Mouse (Mus musculus): ENCODE data around the gene Lrrc73. TPM values are rescaled to one million over a fixed set of nuclear protein-coding genes. Genes with fewer than 3 reads are reported as not detected.

Gene Lrrc73
- 5.3 and 6.6 TPM in 2 replicates for total RNA-seq (2021)
- long read RNA-seq, partial matches to known transcripts: 0 of 1 reads
- long read RNA-seq, other reads (novel, unspliced or antisense): 1 of 1 reads

DNA sequence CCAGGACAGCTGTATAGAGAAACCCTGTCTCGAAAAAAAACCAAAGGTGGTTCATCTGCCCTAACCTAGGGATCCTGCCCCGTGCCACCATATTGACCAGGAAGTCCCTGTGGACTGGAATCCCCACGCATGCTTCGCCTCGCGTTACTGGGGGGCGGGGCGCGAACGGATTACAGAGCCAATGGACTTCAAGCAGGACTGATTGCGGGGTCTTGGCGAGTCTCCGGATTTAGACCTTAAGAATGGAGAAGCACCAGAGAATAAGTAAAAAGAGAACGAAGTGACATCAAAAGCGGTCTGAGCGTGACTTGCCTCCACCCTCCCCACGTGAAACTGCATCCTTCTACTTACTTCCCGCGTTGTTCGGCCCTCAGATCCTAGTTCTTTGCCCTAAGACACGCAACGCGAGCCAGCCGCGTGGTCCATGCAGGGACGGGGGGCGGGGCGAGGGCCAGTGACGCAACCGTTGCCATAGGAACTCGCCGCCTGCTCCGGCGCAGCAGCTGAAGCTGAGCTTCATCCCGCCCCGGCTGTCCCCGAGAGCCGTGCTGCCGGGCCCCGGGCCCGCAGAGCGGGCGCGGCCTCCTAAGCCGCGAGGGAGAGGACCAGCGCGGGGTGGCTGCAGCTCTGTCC lies at the start of gene Lrrc73:
Gene Lrrc73 (plus strand): TSS at position 80 of the 633 bp plus-strand sequence.
- peak; percentile 97 for DNase-seq

DNA sequence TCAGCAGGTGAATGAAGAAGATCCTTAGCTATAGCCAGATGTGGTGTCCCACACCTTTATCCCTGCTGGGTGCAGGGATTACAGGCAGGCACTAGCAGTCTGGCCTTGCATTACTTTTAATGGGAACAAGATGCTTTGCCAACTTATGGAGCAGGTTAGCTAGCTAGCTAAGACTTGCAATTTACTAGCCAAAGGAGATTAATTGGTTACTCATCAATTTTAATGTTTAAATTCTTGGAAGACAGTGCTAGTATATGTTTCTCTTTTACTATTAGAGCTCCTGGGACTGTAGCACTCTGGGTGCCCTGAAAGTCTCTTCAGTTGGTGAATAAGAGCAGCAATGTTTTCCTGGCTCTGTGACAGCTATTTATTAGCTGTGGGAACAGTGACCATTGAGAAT lies 46.7 kb upstream of the Lrrc73 start:
- DNase-seq: no peak

DNA sequence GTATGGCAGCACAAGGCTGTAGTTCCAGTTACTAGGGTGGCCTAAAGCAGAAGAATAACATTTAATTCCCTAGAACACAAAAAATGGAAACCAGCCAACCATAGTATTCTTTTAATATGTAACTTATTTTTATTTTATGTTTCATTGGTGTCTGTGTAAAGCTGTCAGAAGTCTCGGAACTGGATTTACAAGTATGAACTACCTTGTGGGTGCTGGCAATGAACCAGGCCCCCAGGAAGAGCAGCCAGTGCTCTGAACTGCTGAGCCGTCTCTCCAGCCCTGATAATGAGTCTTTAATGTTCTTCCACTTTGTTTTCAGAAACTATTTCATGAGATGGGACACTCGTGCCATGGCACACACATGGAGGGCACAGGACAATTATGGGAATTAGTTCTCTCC lies 42.8 kb upstream of the Lrrc73 start:
- DNase-seq: no peak

DNA sequence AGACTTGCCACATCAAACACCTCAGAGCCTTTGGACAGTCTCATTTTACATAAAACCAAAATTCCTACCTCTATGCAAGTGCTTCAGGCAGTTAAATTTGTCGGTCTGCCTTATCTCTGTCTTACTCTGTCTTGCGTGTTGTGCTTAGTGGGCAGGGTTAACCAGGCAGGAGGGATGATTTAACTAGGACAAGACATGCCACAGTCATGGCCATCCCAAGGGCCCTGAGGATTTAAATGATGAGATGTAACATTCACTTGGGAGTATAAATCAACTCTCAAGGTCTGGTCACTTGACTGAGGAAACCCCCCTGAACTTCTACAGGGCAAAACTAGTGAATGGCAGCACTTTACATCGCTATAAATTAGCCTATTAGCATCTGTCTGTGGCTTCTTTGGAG lies 31.7 kb upstream of the Lrrc73 start:
- no peak for DNase-seq

DNA sequence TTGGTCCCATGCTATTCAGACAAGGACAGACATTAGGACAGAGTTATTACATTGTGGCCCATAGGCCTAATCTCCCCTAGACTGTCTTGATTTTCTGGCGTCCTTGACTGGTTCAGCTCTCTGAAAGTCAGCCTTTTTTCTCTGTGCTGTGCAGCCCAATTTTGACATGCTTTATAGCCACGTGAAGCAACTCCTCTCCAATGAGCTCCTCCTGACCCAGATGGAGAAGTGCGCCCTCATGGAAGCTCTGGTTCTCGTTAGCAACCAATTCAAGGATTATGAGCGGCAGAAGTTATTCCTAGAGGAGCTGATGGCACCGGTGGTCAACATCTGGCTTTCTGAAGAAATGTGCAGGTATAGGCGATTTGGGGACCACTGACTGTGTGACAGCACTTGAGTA lies 25.8 kb upstream of the Lrrc73 start:
- DNase-seq: no peak

DNA sequence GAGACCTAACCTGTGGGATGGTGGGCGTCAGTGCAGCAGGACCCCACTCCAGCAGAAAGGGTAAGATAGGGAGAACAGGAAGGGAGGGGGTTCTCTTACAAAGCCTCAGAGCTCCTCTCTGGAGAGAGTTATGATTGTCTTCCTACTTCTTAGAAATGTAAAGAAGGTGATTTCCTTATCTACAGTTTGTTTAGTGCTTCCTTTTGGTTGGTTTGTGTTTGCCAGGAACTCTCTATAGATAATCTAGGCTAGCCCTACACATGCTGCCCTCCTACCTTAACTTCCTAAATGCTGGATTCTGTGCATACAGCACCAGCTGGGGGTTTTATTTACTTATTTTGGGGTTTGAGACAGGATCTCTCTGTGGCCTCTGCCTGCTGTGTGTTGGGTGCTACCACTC lies 17.3 kb upstream of the Lrrc73 start:
- no peak for DNase-seq

DNA sequence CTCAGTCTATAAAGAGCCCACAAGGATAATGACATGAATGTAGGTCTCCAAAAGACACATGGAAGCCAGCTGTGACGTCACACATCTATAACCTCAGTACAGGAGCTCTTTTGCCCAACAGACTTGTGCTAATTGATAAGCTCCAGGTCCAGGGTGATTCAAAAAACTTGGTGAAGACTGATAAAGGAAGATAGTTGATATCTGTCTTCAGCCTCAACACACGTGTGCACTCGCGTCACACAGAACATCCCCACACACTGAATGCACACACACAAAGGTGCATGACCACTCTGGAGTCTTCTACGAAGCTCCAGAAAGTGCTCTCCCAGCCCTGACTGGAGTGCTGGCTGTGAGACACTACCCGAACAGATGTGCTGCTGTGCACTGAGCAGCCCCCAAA lies 16.3 kb upstream of the Lrrc73 start:
- no peak for DNase-seq

DNA sequence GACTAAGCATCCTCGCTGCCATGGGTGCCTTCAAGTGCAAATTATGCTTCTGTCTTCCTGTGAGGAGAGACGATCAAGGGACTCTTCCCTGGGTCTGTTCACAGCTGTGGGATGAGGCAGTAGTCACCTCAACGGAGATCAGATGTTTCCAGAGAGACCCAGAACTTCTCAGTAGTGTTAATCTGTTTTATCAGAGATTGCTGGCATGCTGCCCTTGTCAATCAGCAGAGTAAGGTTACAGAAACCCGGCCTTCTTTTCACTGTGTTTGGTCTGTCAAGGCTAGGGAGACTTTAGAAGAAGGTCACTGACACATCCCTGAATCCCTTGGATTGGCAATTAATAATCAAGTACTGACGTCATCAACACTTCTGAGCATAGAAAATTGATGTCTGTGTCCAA lies 15.9 kb upstream of the Lrrc73 start:
- DNase-seq: no peak

DNA sequence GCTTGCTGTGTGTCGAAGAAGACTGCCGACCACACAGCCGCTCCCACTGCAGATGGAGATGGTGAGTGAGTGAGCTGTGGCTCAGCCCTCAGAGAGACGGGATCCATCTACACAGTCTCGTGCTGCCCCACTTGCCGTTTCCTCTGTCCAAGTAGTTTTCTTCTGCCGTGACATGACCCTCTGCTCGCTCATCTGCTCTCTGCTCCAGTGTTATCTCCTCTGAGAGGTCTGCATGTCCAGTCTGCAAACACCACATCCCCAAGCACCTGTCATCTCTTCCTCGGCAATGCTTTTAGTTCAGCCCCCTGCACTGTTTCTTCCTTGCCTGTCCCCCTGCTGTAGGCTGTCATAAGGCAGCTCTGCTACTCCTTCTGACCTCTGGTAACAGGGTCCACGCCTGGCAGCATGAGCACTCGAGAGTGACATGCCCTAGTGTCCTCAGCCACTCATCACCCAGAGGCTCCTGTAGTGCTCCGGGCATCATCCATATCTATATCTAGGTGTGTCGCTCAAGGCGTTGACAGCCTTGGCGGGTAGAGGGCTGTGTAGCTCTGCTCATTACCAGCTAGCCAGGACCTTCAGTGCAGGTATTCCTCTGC lies 13.7 kb upstream of the Lrrc73 start:
- no peak for DNase-seq

DNA sequence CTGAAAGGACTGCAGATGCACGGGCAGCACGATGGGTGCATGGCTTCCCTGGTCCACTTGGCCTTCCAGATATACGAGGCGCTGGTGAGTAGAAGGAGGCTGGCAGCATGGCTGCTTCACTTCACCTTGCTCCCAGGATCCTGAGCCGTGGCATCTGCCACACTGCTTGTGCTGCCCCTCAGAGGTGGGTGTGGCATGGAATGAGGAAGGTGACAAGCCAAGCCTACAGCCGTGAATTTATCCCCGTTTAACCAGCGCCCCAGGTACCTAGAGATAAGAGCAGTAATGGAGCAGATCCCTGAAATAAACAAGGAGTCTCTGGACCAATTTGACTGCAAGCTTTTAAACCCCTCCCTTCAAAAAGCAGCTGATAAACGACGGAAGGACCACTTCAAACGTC lies 11.9 kb upstream of the Lrrc73 start:
- DNase-seq: no peak

DNA sequence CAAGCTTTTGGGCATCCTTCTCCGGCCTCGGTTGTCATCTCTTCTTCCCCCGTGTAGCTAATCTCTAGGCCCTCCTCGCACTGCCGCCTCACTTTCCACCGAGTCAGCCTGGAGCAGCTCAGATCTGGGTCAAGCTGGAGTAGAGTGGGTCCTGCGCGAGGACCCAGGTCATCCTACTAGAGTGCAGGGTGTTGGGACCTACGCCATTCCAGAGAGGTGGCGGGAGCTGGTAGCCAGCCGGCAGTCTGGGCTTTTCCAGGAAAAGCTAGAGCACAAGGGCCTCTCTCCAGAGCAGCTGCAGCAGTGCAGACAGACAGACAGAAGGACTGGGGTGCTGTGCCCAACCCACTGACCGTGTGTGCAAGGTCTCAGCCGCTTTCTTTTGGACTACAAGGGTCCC lies 11.1 kb upstream of the Lrrc73 start:
- no peak for DNase-seq

DNA sequence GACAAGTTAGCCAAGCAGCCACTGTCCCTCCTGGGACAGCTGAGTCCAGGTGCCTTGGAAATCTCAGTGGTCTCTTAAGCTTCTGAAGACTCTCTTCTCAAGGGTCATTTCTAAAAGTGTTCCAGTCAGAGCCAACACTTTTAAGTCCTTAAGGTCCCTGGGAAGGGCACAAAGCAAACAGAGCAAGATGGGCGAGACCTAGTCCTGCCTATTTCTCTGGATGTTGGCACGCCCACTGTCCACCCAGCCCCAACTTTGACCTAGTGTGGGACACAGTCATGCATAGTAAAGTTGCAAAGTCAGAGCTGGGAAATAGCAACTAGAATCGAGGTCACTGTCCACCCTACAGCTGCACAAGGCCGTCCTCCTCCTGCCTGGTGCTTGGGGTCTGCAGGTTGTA lies 10.3 kb upstream of the Lrrc73 start:
- no peak for DNase-seq

DNA sequence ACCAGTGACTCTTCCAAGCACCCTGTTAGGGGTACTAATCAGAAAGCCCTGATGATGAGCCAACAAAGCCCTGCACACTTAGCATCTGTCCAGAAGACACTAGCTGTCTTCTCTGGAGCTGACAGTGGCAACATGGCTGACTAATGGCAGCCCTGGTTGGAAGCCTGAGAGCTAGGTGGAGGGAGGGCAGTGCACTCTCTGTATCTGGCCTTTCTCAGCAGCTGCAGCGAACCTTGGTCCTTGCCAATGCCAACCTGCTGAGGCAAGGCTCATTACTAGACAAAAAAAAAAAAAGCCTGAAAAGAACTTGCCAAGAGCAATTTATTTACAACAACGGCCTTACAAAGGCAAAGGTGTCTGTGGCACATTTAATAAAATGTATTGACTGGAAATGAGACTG lies 9.7 kb upstream of the Lrrc73 start:
- DNase-seq: no peak

DNA sequence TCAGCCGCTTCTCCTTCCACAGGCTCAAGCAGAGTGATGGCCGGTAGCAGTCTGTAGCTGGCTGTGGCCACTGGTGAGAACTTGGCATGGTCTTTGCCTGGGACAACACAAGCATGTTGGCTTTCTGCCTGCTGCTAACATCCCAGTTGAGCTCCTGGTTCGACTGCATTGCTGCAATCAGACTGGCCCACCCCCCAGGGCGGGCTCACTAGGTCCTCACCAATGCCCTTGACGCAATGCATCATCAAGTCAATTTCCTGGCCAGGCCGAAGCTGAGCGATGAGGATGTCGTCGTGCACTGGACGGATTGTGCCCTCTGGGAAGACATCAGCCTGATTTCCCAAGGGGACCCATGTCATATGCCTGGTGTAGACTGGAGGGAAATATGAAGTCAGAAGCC lies 8.8 kb upstream of the Lrrc73 start:
- DNase-seq: peak; percentile 82

DNA sequence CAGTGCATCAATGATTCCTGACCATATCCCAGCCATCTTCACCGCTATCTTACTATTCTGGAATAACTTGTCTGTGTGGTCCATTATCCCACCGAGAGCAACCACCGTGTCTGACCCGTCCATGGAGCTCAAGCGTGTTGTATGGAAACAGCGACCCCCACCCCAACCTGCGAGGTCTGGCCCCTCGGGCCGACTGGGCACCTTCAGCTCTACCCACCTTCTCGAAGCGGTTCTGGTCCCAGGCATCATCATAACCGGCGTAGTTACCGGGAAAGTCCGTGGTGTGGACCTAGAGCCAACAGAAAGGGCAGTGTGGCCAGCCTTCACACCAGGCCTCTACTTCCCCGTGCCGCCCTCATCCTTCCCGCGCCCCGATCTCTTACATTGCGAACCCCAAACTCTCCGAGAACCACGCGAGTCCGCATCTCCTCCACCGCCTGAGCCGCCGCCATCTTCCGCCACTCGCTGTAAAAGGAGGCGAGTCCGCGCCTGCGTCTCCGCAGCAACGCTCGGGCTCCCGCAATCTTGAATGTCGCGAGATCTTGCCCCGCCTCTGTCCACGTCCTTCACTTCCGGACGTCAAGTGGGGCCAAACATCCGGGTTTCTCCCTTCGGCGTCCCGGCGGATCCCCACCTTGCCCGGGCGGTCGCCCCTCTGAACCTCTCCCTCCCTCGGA lies 5.7 kb upstream of the Lrrc73 start, which contains the start of the genes Polr1c and Yipf3:
Gene Polr1c (minus strand): TSS at position 543 of the 677 bp plus-strand sequence.
Gene Yipf3 (plus strand): TSS at position 569 of the 677 bp plus-strand sequence.
- peak; percentile 95 for DNase-seq

DNA sequence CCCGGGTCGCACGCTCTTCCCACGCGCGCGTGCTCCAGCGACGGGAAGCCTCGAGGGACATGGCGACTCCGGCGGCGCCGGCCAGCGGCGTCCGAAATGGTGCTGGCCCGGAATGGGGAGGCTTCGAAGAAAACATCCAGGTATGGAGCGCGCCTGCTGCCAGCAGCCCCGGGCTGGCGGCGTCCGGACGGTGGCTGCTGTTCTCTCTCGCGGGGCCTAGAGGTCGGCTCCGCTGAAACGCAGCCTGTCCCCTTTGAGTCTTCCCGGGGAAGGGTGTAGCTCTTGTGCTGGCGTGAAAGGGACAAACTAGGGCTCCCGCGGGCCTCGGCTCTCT lies 5.2 kb upstream of the Lrrc73 start:
- DNase-seq: no peak

DNA sequence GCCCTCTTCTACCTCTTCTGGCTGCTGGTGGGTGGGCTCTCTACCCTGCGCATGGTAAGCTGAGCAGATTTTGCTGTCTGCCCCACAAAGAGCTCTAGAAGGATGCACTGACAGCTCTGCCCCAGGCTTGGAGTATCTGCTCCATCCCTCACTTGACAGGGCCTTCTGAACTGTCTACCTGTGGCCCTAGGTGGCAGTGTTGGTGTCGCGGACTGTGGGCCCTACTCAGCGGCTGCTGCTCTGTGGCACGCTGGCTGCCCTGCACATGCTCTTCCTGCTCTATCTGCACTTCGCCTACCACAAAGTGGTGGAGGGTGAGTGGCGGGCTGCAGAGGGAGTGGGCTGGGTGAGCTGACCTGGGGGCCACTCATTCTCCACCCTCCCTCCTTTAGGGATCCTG lies 2.2 kb upstream of the Lrrc73 start:
- no peak for DNase-seq

DNA sequence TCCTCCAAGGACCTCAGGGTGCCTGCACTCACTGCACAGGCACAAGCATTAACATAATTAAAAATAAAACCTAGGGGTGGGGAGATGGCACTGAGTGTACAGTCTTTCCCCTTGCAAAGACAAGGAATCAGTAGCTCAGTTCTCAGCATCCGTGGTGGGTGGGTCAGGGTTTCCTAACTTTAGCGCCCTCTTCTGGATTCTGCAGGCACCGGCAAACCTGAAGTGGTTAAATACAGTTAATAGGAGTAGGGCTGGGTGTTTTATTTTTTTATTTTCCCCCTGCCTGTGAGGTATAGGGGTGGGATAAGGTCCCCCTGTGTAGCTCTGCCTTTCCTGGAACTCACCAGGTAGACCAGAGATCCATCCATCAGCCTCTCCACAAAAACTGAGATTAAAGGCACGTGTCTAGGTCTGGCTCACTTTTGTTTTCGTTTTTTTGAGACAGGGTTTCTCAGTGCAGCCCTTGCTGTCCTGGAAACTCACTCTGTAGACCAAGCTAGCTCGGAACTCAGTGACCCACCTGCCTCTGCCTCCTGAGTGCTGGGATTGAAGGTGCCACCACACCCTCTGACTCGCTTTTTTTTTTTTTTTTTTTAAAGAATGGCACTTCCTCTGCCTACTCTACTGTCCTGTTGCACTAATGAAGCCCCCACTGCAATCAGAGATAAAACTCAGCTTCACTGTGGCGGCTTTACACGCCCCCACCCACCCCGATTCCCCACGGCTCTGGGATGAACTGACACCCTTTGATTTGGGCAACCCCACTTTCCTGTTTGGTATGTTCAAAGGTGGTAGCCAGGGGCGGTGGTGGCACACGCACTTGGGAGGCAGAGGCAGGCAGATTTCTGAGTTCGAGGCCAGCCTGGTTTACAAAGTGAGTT lies 520 bp upstream of the Lrrc73 start:
- DNase-seq: no peak

DNA sequence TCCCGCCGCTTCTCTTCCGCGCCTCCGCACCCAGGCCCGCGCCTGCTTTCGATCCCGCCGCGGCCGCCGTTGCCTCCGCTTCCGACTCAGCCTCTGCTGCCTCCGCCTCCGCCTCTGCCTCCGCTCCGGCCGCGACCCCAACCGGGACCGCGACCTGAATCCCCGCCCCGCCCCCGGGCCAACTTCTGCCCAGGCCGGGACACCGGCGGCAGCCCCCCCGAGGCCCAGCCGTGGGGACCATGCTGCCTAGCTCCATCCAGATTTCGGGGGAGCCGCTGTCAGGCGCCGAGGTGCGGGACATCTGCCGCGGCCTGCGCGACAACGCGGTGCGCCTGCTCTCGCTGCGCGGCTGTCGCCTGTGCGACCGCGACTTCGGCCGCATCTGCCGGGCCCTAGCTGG lies 775 bp downstream of the Lrrc73 start:
- DNase-seq: peak; percentile 47

DNA sequence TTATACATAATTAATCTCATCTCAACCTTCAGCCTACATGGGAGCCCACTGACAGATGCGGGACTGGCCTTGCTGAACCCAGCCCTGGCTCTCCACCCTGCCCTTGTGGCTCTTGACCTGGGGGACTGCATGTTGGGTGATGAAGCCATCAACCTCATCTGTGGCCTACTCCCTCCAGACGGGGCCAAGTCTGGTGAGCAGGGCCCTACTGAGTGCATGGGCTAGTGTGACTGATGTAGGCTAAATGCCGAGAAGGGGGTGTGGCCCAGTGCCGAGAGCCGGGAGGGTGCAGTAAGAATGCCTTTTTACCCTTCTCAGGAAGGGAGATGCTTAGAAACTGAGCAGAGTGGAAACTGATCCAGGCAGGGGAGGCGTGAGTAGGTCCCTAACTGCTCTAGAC lies 1.8 kb downstream of the Lrrc73 start:
- DNase-seq: no peak

DNA sequence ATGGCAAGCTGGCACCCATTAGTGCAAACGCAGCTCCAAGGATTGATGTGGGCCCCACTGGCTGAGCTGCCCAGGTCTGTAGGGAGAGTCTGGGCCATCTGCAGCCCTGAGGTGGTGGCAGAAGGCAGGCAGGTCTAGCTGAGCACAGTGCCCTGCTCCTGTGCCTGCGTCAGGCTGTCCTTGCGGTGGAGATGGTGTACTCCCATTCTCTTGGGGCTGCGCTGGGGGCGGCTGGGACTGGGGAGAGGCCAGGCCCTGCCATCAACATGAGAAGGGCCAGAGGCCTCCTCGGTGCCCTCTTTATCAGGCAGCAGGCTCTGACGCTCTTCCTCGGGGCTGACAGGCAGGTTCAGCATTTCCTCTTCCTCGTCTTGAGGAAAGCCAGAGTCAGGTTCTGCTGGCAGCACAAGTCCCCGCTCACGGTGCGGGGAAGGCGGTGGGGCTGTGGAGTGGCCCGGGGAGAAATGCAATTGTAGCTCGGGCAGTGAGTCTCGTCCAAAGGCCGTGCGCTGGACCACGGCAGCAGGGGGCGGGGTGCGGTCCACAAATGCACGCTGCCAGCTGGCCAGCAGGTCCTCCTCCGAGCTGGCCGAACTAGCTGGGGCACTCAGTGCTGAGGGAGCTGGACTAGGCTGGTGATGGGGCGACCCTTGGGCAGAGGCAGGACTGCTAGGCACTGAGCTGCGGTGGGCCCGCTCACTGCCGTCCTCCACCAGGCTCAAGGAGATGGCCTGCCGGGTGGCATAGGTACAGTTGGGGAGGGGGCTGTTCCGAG lies 5.1 kb downstream of the Lrrc73 start:
- no peak for DNase-seq

DNA sequence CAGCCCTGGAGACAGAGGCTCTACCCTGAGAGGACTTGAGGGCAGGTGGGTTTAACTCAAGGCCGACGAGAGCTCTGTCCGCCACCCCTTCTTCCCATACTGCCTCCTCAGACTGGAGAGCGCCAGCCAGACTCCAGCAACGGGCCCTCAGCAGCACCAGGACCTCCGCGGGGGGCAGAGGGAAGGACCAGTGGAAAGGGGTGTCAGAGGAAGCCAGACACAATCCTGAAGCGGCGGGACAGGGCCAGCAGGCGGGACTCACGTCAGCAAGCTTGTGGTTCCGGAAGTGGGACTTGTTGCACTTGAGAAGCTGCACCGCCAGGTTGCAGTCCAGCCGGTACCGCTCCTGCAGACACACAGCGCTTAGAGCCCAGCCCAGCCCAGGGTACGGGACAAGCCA lies 6.3 kb downstream of the Lrrc73 start:
- no peak for DNase-seq
